Mouse (Mus musculus): ENCODE measurements around the gene Pagr1b. TPM values are rescaled to one million over a fixed set of nuclear protein-coding genes. Genes with fewer than 3 reads are reported as not detected.

Gene Pagr1b
- polyA plus RNA-seq, 1 experiment from 2014 or later, result not detected

- Histone ChIP-seq H3K27ac (replicated peaks in 1 of 2; ENCODE audit: control insufficient read depth in 1 of 2, insufficient read depth in 1 of 2, low read depth in 2 of 2, low read length in 2 of 2) (no peak overlapping the region), H3K9me3 (ENCODE audit: control insufficient read depth, low read length) (no peaks in the 10 kb centered on the region), H3K27me3 (ENCODE audit: control insufficient read depth, insufficient read depth, low read length) (peaks cover 26% of the 10 kb centered on the region), H3K4me3 (ENCODE audit: control insufficient read depth in 1 of 2, insufficient read depth in 1 of 2, low read depth in 1 of 2, low read length in 2 of 2) (no peak overlapping the region), H3K36me3 (ENCODE audit: control insufficient read depth, insufficient read depth, low read length) (no peaks in the 10 kb centered on the region), H3K4me1 (ENCODE audit: control insufficient read depth in 2 of 2, insufficient read depth in 2 of 2, low read length in 2 of 2) (no peaks in the 10 kb centered on the region), H3K9ac (ENCODE audit: low read length) (no peak overlapping the region), H3K4me2 (ENCODE audit: low read length) (no peak overlapping the region)
- WGBS, result 80% methylated on average over 4 of the region's 4 CpGs
- ATAC-seq (ENCODE audit: insufficient number of reproducible peaks, insufficient read depth, low FRiP score, low read depth), result no peak
Observed at GRCm38 (mm10) chr7:126961965-126962364, 54.3 kb downstream of the Pagr1b start.

- no peak overlapping the region for H3K4me2 ChIP-seq (ENCODE audit: low read length)
- peaks cover 26% of the 10 kb centered on the region for H3K27me3 ChIP-seq (ENCODE audit: control insufficient read depth, insufficient read depth, low read length)
- no peak for ATAC-seq (ENCODE audit: insufficient number of reproducible peaks, insufficient read depth, low FRiP score, low read depth)
- H3K36me3 ChIP-seq (ENCODE audit: control insufficient read depth, insufficient read depth, low read length), result no peaks in the 10 kb centered on the region
- no peaks in the 10 kb centered on the region for H3K9me3 ChIP-seq (ENCODE audit: control insufficient read depth, low read length)
- 71% methylated on average over 5 of the region's 5 CpGs for WGBS
- no peak overlapping the region for H3K9ac ChIP-seq (ENCODE audit: low read length)
- no peak overlapping the region for H3K27ac ChIP-seq (replicated peaks in 1 of 2; ENCODE audit: control insufficient read depth in 1 of 2, insufficient read depth in 1 of 2, low read depth in 2 of 2, low read length in 2 of 2)
- H3K4me1 ChIP-seq (ENCODE audit: control insufficient read depth in 2 of 2, insufficient read depth in 2 of 2, low read length in 2 of 2), result no peaks in the 10 kb centered on the region
- no peak overlapping the region for H3K4me3 ChIP-seq (ENCODE audit: control insufficient read depth in 1 of 2, insufficient read depth in 1 of 2, low read depth in 1 of 2, low read length in 2 of 2)
Observed at GRCm38 (mm10) chr7:126961095-126961494, 55.2 kb downstream of the Pagr1b start.

- peaks cover 26% of the 10 kb centered on the region for H3K27me3 ChIP-seq (ENCODE audit: control insufficient read depth, insufficient read depth, low read length)
- no peaks in the 10 kb centered on the region for H3K36me3 ChIP-seq (ENCODE audit: control insufficient read depth, insufficient read depth, low read length)
- no peak overlapping the region for H3K4me3 ChIP-seq (ENCODE audit: control insufficient read depth in 1 of 2, insufficient read depth in 1 of 2, low read depth in 1 of 2, low read length in 2 of 2)
- no peak overlapping the region for H3K9ac ChIP-seq (ENCODE audit: low read length)
- H3K9me3 ChIP-seq (ENCODE audit: control insufficient read depth, low read length), result no peaks in the 10 kb centered on the region
- H3K4me1 ChIP-seq (ENCODE audit: control insufficient read depth in 2 of 2, insufficient read depth in 2 of 2, low read length in 2 of 2), result no peaks in the 10 kb centered on the region
- H3K4me2 ChIP-seq (ENCODE audit: low read length), result no peak overlapping the region
- 64% methylated on average over 9 of the region's 9 CpGs for WGBS
- no peak overlapping the region for H3K27ac ChIP-seq (replicated peaks in 1 of 2; ENCODE audit: control insufficient read depth in 1 of 2, insufficient read depth in 1 of 2, low read depth in 2 of 2, low read length in 2 of 2)
- no peak for ATAC-seq (ENCODE audit: insufficient number of reproducible peaks, insufficient read depth, low FRiP score, low read depth)
Observed at GRCm38 (mm10) chr7:126959780-126960179, 56.5 kb downstream of the Pagr1b start.

GRCm38 (mm10) chr7:126955125-126955524 is 61.2 kb downstream of the Pagr1b start:
- Histone ChIP-seq H3K9me3 (ENCODE audit: control insufficient read depth, low read length) (no peaks in the 10 kb centered on the region), H3K36me3 (ENCODE audit: control insufficient read depth, insufficient read depth, low read length) (no peaks in the 10 kb centered on the region), H3K4me2 (ENCODE audit: low read length) (no peak overlapping the region), H3K27me3 (ENCODE audit: control insufficient read depth, insufficient read depth, low read length) (peaks cover 33% of the 10 kb centered on the region), H3K4me1 (ENCODE audit: control insufficient read depth in 2 of 2, insufficient read depth in 2 of 2, low read length in 2 of 2) (peaks cover 0 to 2% of the 10 kb centered on the region in 2 experiments; a peak in 2 of 4 replicates), H3K27ac (replicated peaks in 1 of 2; ENCODE audit: control insufficient read depth in 1 of 2, insufficient read depth in 1 of 2, low read depth in 2 of 2, low read length in 2 of 2) (no peak overlapping the region), H3K9ac (ENCODE audit: low read length) (no peak overlapping the region), H3K4me3 (ENCODE audit: control insufficient read depth in 1 of 2, insufficient read depth in 1 of 2, low read depth in 1 of 2, low read length in 2 of 2) (no peak overlapping the region)
- 48% methylated on average over 3 of the region's 3 CpGs for WGBS
- ATAC-seq (ENCODE audit: insufficient number of reproducible peaks, insufficient read depth, low FRiP score, low read depth), result no peak

- Histone ChIP-seq H3K27me3 (ENCODE audit: control insufficient read depth, insufficient read depth, low read length) (peaks cover 35% of the 10 kb centered on the region), H3K27ac (replicated peaks in 1 of 2; ENCODE audit: control insufficient read depth in 1 of 2, insufficient read depth in 1 of 2, low read depth in 2 of 2, low read length in 2 of 2) (no peak overlapping the region), H3K9me3 (ENCODE audit: control insufficient read depth, low read length) (no peaks in the 10 kb centered on the region), H3K36me3 (ENCODE audit: control insufficient read depth, insufficient read depth, low read length) (no peaks in the 10 kb centered on the region), H3K4me3 (ENCODE audit: control insufficient read depth in 1 of 2, insufficient read depth in 1 of 2, low read depth in 1 of 2, low read length in 2 of 2) (no peak overlapping the region), H3K9ac (ENCODE audit: low read length) (no peak overlapping the region), H3K4me1 (ENCODE audit: control insufficient read depth in 2 of 2, insufficient read depth in 2 of 2, low read length in 2 of 2) (peaks cover 4 to 9% of the 10 kb centered on the region in 2 experiments; a peak in 2 of 4 replicates), H3K4me2 (ENCODE audit: low read length) (no peak overlapping the region)
- ATAC-seq (ENCODE audit: insufficient number of reproducible peaks, insufficient read depth, low FRiP score, low read depth), result no peak
- WGBS, result 1% methylated on average over 8 of the region's 8 CpGs
Observed at GRCm38 (mm10) chr7:126952646-126953045, 63.6 kb downstream of the Pagr1b start.

GRCm38 (mm10) chr7:126951741-126952140 is 64.5 kb downstream of the Pagr1b start:
- H3K4me3 ChIP-seq (ENCODE audit: control insufficient read depth in 1 of 2, insufficient read depth in 1 of 2, low read depth in 1 of 2, low read length in 2 of 2), result no peak overlapping the region
- no peak overlapping the region for H3K27ac ChIP-seq (replicated peaks in 1 of 2; ENCODE audit: control insufficient read depth in 1 of 2, insufficient read depth in 1 of 2, low read depth in 2 of 2, low read length in 2 of 2)
- ATAC-seq (ENCODE audit: insufficient number of reproducible peaks, insufficient read depth, low FRiP score, low read depth), result no peak
- no peaks in the 10 kb centered on the region for H3K36me3 ChIP-seq (ENCODE audit: control insufficient read depth, insufficient read depth, low read length)
- H3K4me2 ChIP-seq (ENCODE audit: low read length), result no peak overlapping the region
- no peaks in the 10 kb centered on the region for H3K9me3 ChIP-seq (ENCODE audit: control insufficient read depth, low read length)
- H3K27me3 ChIP-seq (ENCODE audit: control insufficient read depth, insufficient read depth, low read length), result peaks cover 35% of the 10 kb centered on the region
- H3K9ac ChIP-seq (ENCODE audit: low read length), result no peak overlapping the region
- H3K4me1 ChIP-seq (ENCODE audit: control insufficient read depth in 2 of 2, insufficient read depth in 2 of 2, low read length in 2 of 2), result peaks cover 4 to 9% of the 10 kb centered on the region in 2 experiments; a peak in 2 of 4 replicates
- 14% methylated on average over 4 of the region's 4 CpGs for WGBS

Small RNA genes lying within 50 kb of the gene (microRNA-seq; reads per million reads assigned to microRNA genes)
- gene Gm44343, result not detected

Other genes with a start within 250 kb of the Pagr1b start
- 102 and 121 TPM in 2 replicates for gene Ypel3, start 239.5 kb downstream of the Pagr1b start, polyA plus RNA-seq (2014; fragmentation: Nextera tagmentation; extraction: Ambion mirVana)
- 0.26 TPM in 1 of 2 replicates, not detected in the other for gene Tbx6, start 235.0 kb downstream of the Pagr1b start, polyA plus RNA-seq (2014; fragmentation: Nextera tagmentation; extraction: Ambion mirVana)
- 132 and 146 TPM in 2 replicates for gene Ppp4c, start 224.0 kb downstream of the Pagr1b start, polyA plus RNA-seq (2014; fragmentation: Nextera tagmentation; extraction: Ambion mirVana)
- gene Fam57b, start 218.8 kb downstream of the Pagr1b start, polyA plus RNA-seq (2014; fragmentation: Nextera tagmentation; extraction: Ambion mirVana), result 0.81 and 1.2 TPM in 2 replicates
- gene 4930451I11Rik, start 184.8 kb downstream of the Pagr1b start, polyA plus RNA-seq (2014; fragmentation: Nextera tagmentation; extraction: Ambion mirVana), result not detected in 2 replicates
- gene Doc2a, start 169.1 kb downstream of the Pagr1b start, polyA plus RNA-seq (2014; fragmentation: Nextera tagmentation; extraction: Ambion mirVana), result 0.14 TPM in 1 of 2 replicates, not detected in the other
- gene Hirip3, start 154.5 kb downstream of the Pagr1b start, polyA plus RNA-seq (2014; fragmentation: Nextera tagmentation; extraction: Ambion mirVana), result 10.7 and 11.5 TPM in 2 replicates
- 47.9 and 51.9 TPM in 2 replicates for gene Ino80e, start 154.1 kb downstream of the Pagr1b start, polyA plus RNA-seq (2014; fragmentation: Nextera tagmentation; extraction: Ambion mirVana)
- gene Taok2, start 131.8 kb downstream of the Pagr1b start, polyA plus RNA-seq (2014; fragmentation: Nextera tagmentation; extraction: Ambion mirVana), result 19.8 and 21.7 TPM in 2 replicates
- gene Tmem219, start 93.6 kb downstream of the Pagr1b start, polyA plus RNA-seq (2014; fragmentation: Nextera tagmentation; extraction: Ambion mirVana), result 21.6 and 22.7 TPM in 2 replicates
- 11.3 and 11.9 TPM in 2 replicates for gene Kctd13, start 87.6 kb downstream of the Pagr1b start, polyA plus RNA-seq (2014; fragmentation: Nextera tagmentation; extraction: Ambion mirVana)
- not detected in 2 replicates for gene Asphd1, start 66.9 kb downstream of the Pagr1b start, polyA plus RNA-seq (2014; fragmentation: Nextera tagmentation; extraction: Ambion mirVana)
- gene Sez6l2, start 65.9 kb downstream of the Pagr1b start, polyA plus RNA-seq (2014; fragmentation: Nextera tagmentation; extraction: Ambion mirVana), result 0.86 and 1.4 TPM in 2 replicates
- 68.5 and 74.6 TPM in 2 replicates for gene Cdipt, start 40.6 kb downstream of the Pagr1b start, polyA plus RNA-seq (2014; fragmentation: Nextera tagmentation; extraction: Ambion mirVana)
- 0.86 and 1.6 TPM in 2 replicates for gene Cdiptos, start 40.4 kb downstream of the Pagr1b start, polyA plus RNA-seq (2014; fragmentation: Nextera tagmentation; extraction: Ambion mirVana)
- gene Mvp, start 1.9 kb downstream of the Pagr1b start, polyA plus RNA-seq (2014; fragmentation: Nextera tagmentation; extraction: Ambion mirVana), result 12.0 and 12.6 TPM in 2 replicates
- gene Pagr1a, start 868 bp upstream of the Pagr1b start, polyA plus RNA-seq (2014; fragmentation: Nextera tagmentation; extraction: Ambion mirVana), result 23.1 and 25.4 TPM in 2 replicates
- 41.9 and 45.0 TPM in 2 replicates for gene Gm42742, start 4.6 kb upstream of the Pagr1b start, polyA plus RNA-seq (2014; fragmentation: Nextera tagmentation; extraction: Ambion mirVana)
- gene Prrt2, start 4.7 kb upstream of the Pagr1b start, polyA plus RNA-seq (2014; fragmentation: Nextera tagmentation; extraction: Ambion mirVana), result 2.1 and 3.2 TPM in 2 replicates
- 37.6 and 44.7 TPM in 2 replicates for gene Maz, start 10.6 kb upstream of the Pagr1b start, polyA plus RNA-seq (2014; fragmentation: Nextera tagmentation; extraction: Ambion mirVana)
- gene Kif22, start 26.0 kb upstream of the Pagr1b start, polyA plus RNA-seq (2014; fragmentation: Nextera tagmentation; extraction: Ambion mirVana), result 67.8 and 74.3 TPM in 2 replicates
- gene Zg16, start 70.8 kb upstream of the Pagr1b start, polyA plus RNA-seq (2014; fragmentation: Nextera tagmentation; extraction: Ambion mirVana), result not detected in 2 replicates
- 0.65 and 1.2 TPM in 2 replicates for gene AI467606, start 74.9 kb upstream of the Pagr1b start, polyA plus RNA-seq (2014; fragmentation: Nextera tagmentation; extraction: Ambion mirVana)
- 2.4 and 2.8 TPM in 2 replicates for gene Qprt, start 105.7 kb upstream of the Pagr1b start, polyA plus RNA-seq (2014; fragmentation: Nextera tagmentation; extraction: Ambion mirVana)
- 0.12 and 0.22 TPM in 2 replicates for gene Spn, start 121.3 kb upstream of the Pagr1b start, polyA plus RNA-seq (2014; fragmentation: Nextera tagmentation; extraction: Ambion mirVana)
- 33.7 and 34.8 TPM in 2 replicates for gene Cd2bp2, start 179.6 kb upstream of the Pagr1b start, polyA plus RNA-seq (2014; fragmentation: Nextera tagmentation; extraction: Ambion mirVana)
- 20.2 and 21.2 TPM in 2 replicates for gene Tbc1d10b, start 192.0 kb upstream of the Pagr1b start, polyA plus RNA-seq (2014; fragmentation: Nextera tagmentation; extraction: Ambion mirVana)
- 11.7 and 14.9 TPM in 2 replicates for gene Mylpf, start 192.4 kb upstream of the Pagr1b start, polyA plus RNA-seq (2014; fragmentation: Nextera tagmentation; extraction: Ambion mirVana)
- gene Zfp553, start 216.6 kb upstream of the Pagr1b start, polyA plus RNA-seq (2014; fragmentation: Nextera tagmentation; extraction: Ambion mirVana), result 9.9 and 11.4 TPM in 2 replicates
- 22.2 and 25.3 TPM in 2 replicates for gene Sept1, start 216.6 kb upstream of the Pagr1b start, polyA plus RNA-seq (2014; fragmentation: Nextera tagmentation; extraction: Ambion mirVana)
- 26.8 and 31.4 TPM in 2 replicates for gene Zfp771, start 227.8 kb upstream of the Pagr1b start, polyA plus RNA-seq (2014; fragmentation: Nextera tagmentation; extraction: Ambion mirVana)
- 168 and 172 TPM in 2 replicates for gene Dctpp1, start 244.2 kb upstream of the Pagr1b start, polyA plus RNA-seq (2014; fragmentation: Nextera tagmentation; extraction: Ambion mirVana)

Data from heart, embryonic 14.5 days (tissue).